Mouse (Mus musculus): ENCODE measurements at regions not wholly inside any gene's neighbourhood (a gene's known extent, or its start where the extent isn't known, plus 50 kb on each side); places are given as distances from the start of the nearest gene placed in this dataset.
A peak's percentile ranks its signal among the peaks of the same experiment; 100 is the strongest.

GRCm38 (mm10) chr3:27815201-27815695 is 80.9 kb downstream of the Tmem212 start:
- DNase-seq (ENCODE audit: low spot score in 2 of 2) = no peak
- intact Hi-C loops (cut with DNase I) = no loop called here

DNA sequence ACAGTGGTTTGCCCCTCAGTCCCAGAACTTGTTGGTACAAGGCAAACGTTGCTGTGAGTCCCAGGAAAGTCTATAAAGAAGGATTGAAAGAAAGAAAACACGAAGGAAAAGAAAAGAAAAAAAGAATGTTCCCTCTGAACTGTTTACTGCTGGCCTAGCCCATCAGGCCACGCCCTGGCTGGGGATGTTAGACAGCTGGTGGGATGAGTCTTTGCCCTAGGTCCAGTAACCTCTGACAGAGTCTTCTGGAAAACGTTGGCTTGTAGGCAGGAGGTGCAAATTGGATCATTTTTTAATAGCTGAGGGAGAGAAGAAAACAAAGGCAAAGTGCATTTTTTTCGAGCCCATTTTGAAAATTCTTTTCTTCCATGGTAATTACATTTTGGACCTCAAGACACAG is 91.9 kb downstream of the Tmem212 start:
- intact Hi-C loops (cut with DNase I) = no loop called here
- no peak for DNase-seq (ENCODE audit: low spot score in 2 of 2)

DNA sequence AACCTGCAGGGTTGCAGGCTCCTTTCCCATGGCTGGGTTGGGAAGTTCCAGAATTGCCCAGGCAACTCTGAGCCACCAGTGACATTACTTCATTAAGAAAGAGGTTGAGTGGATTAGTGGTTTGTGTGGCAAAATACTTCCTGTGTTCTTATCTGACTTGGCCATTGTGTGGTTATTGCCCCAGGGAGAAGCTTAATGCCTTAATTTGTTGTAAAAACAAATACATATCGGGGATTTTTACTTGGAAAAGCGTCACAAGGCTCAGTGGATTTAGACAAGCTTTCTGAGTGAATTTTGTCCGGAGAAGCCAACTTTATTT is 80.5 kb upstream of the Fndc3b start:
- intact Hi-C loops (cut with DNase I) = no loop called here

GRCm38 (mm10) chr3:27790932-27791632 is 80.0 kb upstream of the Fndc3b start:
- intact Hi-C loops (cut with DNase I) = no loop called here
- DNase-seq (ENCODE audit: low spot score in 2 of 2) = no peak

More for the DNA sequence above, 80.5 kb upstream of the Fndc3b start:
- DNase-seq (ENCODE audit: low spot score in 2 of 2) = no peak

GRCm38 (mm10) chr3:27783926-27784325 is 72.8 kb upstream of the Fndc3b start:
- intact Hi-C loops (cut with DNase I) = no loop called here
- DNase-seq (ENCODE audit: low spot score in 2 of 2) = no peak

GRCm38 (mm10) chr3:27783476-27783875 is 72.4 kb upstream of the Fndc3b start:
- no peak for DNase-seq (ENCODE audit: low spot score in 2 of 2)
- intact Hi-C loops (cut with DNase I) = no loop called here

DNA sequence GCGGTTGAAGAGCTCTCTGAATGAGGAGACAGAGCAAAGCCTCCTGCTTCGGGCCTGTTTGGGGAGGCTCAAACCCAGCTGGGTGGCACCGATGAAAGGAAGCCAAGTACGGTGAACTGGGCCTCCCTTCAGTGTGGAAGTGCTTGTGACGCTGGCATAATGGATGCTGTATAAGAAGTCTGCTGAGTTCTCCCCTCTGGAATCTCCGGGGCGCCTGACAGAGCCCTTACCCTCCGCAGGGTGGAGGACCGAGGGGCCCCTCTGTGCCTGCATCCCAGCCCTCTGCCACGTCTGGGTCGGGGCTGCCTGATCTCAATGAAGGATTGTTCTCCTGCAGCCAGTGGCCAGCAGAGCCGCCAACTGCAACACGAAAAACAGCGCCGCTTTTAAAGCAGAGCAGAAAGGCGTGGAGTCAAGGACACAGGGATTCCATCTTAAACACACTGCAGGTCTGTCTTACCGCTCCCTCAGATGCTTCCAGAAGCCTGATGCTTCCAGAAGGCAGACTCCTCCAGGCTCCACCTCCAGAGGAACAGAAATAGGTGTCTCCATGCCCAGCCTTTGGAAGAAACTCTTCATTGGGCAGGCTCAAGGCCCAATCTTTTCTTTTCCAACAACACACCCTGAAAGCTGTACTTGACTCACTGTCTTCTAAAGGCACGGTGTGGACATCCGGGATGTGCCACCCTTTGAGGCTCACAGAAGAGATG is 71.1 kb upstream of the Fndc3b start:
- intact Hi-C loops (cut with DNase I) = no loop called here
- DNase-seq (ENCODE audit: low spot score in 2 of 2) = peak; percentile 40 to 47

GRCm38 (mm10) chr3:27779892-27780291 is 68.8 kb upstream of the Fndc3b start:
- no peak for DNase-seq (ENCODE audit: low spot score in 2 of 2)
- intact Hi-C loops (cut with DNase I) = no loop called here

- no peak for DNase-seq (ENCODE audit: low spot score in 2 of 2)
- intact Hi-C loops (cut with DNase I) = no loop called here
Measured at GRCm38 (mm10) chr3:27777751-27778150, 66.6 kb upstream of the Fndc3b start.

DNA sequence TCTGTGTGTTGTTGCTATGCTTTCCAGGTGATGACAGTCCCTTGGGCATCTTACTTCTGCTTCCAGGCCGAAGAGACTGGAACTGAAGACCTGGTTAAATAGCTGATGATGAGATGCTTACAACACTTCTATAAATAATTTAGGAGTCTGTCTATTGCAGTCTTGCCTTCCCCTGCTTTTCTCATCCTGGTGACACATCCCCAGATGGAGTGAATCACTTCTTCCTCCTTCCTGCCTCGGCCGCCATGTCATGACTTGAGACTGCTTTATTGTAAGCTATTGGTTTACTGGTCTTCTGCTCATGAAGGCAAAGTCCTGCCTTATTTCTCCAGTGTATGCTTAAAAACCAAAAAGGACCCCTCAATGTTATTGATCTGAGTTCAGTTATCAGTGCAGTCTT is 62.1 kb upstream of the Fndc3b start:
- DNase-seq (ENCODE audit: low spot score in 2 of 2) = no peak
- intact Hi-C loops (cut with DNase I) = no loop called here

DNA sequence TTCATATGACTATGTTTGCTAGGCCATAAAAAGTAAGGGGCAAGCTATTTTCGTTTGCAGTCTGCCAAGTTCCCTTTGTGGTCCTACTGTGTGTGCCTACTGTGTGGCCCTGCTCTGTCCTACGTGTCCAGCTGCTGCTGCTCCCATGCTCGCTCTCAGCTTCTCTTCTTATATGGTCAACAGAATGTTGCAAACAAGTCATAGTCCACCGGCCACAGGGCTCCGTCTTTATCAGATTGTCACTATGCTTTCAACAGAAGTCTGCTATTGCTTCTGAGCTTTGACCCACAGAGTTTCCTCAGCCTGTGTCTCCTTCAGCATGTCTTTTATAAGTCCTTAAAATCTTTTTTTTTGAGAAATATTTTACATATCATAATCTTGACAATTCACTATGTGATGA is 58.3 kb upstream of the Fndc3b start:
- intact Hi-C loops (cut with DNase I) = no loop called here
- no peak for DNase-seq (ENCODE audit: low spot score in 2 of 2)

- DNase-seq (ENCODE audit: low spot score in 2 of 2) = no peak
- intact Hi-C loops (cut with DNase I) = no loop called here
Measured at GRCm38 (mm10) chr3:27767188-27767587, 56.1 kb upstream of the Fndc3b start.

DNA sequence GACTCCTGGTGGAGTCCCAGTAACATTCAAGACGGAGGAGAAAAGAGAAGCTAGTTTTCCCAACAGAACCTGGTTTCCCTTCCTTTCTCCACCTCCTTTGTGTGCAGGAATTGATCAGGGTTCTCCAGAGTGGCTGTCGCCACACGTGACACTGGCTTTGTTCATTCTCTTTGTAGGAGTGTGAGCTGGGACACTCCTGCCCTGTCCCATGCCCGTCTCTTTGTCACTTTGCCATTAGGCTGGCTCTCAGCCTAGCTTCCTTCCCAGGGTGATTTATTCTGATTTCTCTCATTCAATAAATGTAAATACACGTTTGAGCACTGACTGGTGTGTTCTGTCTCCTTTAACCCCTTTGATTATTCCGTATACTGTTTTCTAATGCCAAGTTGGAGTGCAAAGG is 55.3 kb upstream of the Fndc3b start:
- no peak for DNase-seq (ENCODE audit: low spot score in 2 of 2)
- intact Hi-C loops (cut with DNase I) = no loop called here

DNA sequence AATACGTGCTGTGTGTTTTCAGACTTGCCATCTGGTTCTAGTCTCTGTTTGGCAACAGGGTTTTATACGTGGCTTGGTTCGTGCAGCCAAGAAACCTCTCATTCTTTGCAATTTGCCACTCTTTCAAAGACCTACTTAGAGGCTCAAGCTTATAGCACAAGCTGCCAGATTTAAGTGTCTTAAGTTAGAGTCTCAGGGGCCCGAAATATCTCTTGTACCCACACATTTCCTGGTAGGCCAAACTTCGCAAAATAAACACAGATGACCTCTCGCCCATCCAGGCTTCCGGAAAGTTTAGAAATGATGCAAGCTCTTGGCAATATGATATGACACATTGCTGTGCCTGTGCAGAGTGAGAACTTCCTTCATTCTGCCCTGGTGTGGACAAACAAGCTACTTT is 54.8 kb upstream of the Fndc3b start:
- DNase-seq (ENCODE audit: low spot score in 2 of 2) = peak; percentile 24 to 38
- intact Hi-C loops (cut with DNase I) = no loop called here

GRCm38 (mm10) chr3:27764556-27764955 is 53.4 kb upstream of the Fndc3b start:
- no peak for DNase-seq (ENCODE audit: low spot score in 2 of 2)
- intact Hi-C loops (cut with DNase I) = no loop called here

DNA sequence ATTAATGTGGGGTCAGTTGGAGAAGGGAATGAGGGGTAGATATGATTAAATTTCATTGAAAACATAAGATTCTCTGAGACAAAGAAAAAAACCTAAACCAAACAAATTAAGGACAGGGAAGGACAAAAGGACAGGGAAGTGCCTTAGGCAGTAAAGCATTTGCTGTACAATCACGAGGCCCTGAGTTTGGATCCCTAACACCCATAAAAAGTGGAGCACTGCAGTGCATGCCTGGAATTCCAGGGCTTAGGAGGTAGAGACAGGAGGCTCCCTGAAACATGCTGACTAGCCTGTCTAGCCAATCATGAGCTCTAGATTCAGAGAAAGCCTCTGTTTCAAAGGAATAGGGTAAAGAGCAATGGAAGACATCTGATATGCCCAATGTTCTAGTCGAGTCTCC is 49.9 kb upstream of the Fndc3b start:
- DNase-seq (ENCODE audit: low spot score in 2 of 2) = no peak
- intact Hi-C loops (cut with DNase I) = no loop called here

Measured in left cerebral cortex, postnatal 36 days (tissue).